Mouse (Mus musculus): ENCODE measurements around the gene Slc17a4. TPM values are rescaled to one million over a fixed set of nuclear protein-coding genes. Genes with fewer than 3 reads are reported as not detected.

The Slc17a4 gene
- polyA plus RNA-seq, 1 experiment, result 0.02 TPM

- no peaks in the 10 kb centered on the region for H3K79me2 ChIP-seq (ENCODE audit: control insufficient read depth, insufficient read depth)
- H3K4me3 ChIP-seq, result no peak overlapping the region
- no peak overlapping the region for H3ac ChIP-seq (ENCODE audit: control insufficient read depth, insufficient read length)
- no peaks in the 10 kb centered on the region for H3K36me3 ChIP-seq (ENCODE audit: control insufficient read depth, insufficient read depth)
- TF ChIP-seq E2F4 (IDR thresholded peaks at IDR 0.05; ENCODE audit: insufficient read depth) (no peak), MYOD1 (IDR thresholded peaks at IDR 0.05; ENCODE audit: control insufficient read depth in 1 of 3, insufficient read length in 2 of 3, low read depth in 2 of 3) (no peak), TCF3 (IDR thresholded peaks at IDR 0.05; ENCODE audit: insufficient read length, low read depth) (no peak), POLR2A (IDR thresholded peaks at IDR 0.05; ENCODE audit: insufficient read length, low read depth) (no peak), TCF12 (IDR thresholded peaks at IDR 0.05; ENCODE audit: insufficient read depth, poor library complexity, severe bottlenecking) (no peak), CEBPB (IDR thresholded peaks at IDR 0.05; ENCODE audit: insufficient read depth, poor library complexity, severe bottlenecking) (no peak), POLR2AphosphoS2 (IDR thresholded peaks at IDR 0.05; ENCODE audit: insufficient read length, low read depth) (no peak), USF1 (IDR thresholded peaks at IDR 0.05; ENCODE audit: low read depth) (no peak), REST (IDR thresholded peaks at IDR 0.05; ENCODE audit: insufficient read depth, insufficient read length) (no peak), SRF (IDR thresholded peaks at IDR 0.05; ENCODE audit: control insufficient read depth, insufficient read length, low read depth) (no peak), MYOG (IDR thresholded peaks at IDR 0.05; ENCODE audit: control insufficient read depth in 1 of 3, insufficient read depth in 1 of 3, insufficient read length in 2 of 3, low read depth in 2 of 3) (no peak)
- no peak overlapping the region for H3K4me2 ChIP-seq (ENCODE audit: low read depth)
- H3K27me3 ChIP-seq (ENCODE audit: control insufficient read depth, insufficient read depth, insufficient read length), result peaks cover 18% of the 10 kb centered on the region
Measured at GRCm38 (mm10) chr13:23946254-23946653, 31.4 kb upstream of the Slc17a4 start.

GRCm38 (mm10) chr13:23942861-23943260 lies 28.1 kb upstream of the Slc17a4 start:
- no peak overlapping the region for H3ac ChIP-seq (ENCODE audit: control insufficient read depth, insufficient read length)
- H3K79me2 ChIP-seq (ENCODE audit: control insufficient read depth, insufficient read depth), result no peaks in the 10 kb centered on the region
- no peak overlapping the region for H3K4me3 ChIP-seq
- H3K27me3 ChIP-seq (ENCODE audit: control insufficient read depth, insufficient read depth, insufficient read length), result peaks cover 17% of the 10 kb centered on the region
- H3K36me3 ChIP-seq (ENCODE audit: control insufficient read depth, insufficient read depth), result no peaks in the 10 kb centered on the region
- H3K4me2 ChIP-seq (ENCODE audit: low read depth), result no peak overlapping the region
- TF ChIP-seq MYOG (IDR thresholded peaks at IDR 0.05; ENCODE audit: control insufficient read depth in 1 of 3, insufficient read depth in 1 of 3, insufficient read length in 2 of 3, low read depth in 2 of 3), result no peak
- TF ChIP-seq MAX (IDR thresholded peaks at IDR 0.05; ENCODE audit: low read depth), result no peak
- TF ChIP-seq POLR2A (IDR thresholded peaks at IDR 0.05; ENCODE audit: insufficient read length, low read depth), result no peak
- TF ChIP-seq CEBPB (IDR thresholded peaks at IDR 0.05; ENCODE audit: insufficient read depth, poor library complexity, severe bottlenecking), result no peak
- no peak for TF ChIP-seq POLR2AphosphoS2 (IDR thresholded peaks at IDR 0.05; ENCODE audit: insufficient read length, low read depth)
- TF ChIP-seq REST (IDR thresholded peaks at IDR 0.05; ENCODE audit: insufficient read depth, insufficient read length), result no peak
- TF ChIP-seq USF1 (IDR thresholded peaks at IDR 0.05; ENCODE audit: low read depth), result no peak
- no peak for TF ChIP-seq MYOD1 (IDR thresholded peaks at IDR 0.05; ENCODE audit: control insufficient read depth in 1 of 3, insufficient read length in 2 of 3, low read depth in 2 of 3)
- TF ChIP-seq TCF12 (IDR thresholded peaks at IDR 0.05; ENCODE audit: insufficient read depth, poor library complexity, severe bottlenecking), result no peak
- TF ChIP-seq E2F4 (IDR thresholded peaks at IDR 0.05; ENCODE audit: insufficient read depth), result no peak
- TF ChIP-seq TCF3 (IDR thresholded peaks at IDR 0.05; ENCODE audit: insufficient read length, low read depth), result no peak
- no peak for TF ChIP-seq SRF (IDR thresholded peaks at IDR 0.05; ENCODE audit: control insufficient read depth, insufficient read length, low read depth)

GRCm38 (mm10) chr13:23940291-23940690 lies 25.5 kb upstream of the Slc17a4 start:
- H3K79me2 ChIP-seq (ENCODE audit: control insufficient read depth, insufficient read depth), result no peaks in the 10 kb centered on the region
- no peak overlapping the region for H3K4me2 ChIP-seq (ENCODE audit: low read depth)
- no peak overlapping the region for H3K4me3 ChIP-seq
- TF ChIP-seq TCF3 (IDR thresholded peaks at IDR 0.05; ENCODE audit: insufficient read length, low read depth) (no peak), TCF12 (IDR thresholded peaks at IDR 0.05; ENCODE audit: insufficient read depth, poor library complexity, severe bottlenecking) (no peak), CEBPB (IDR thresholded peaks at IDR 0.05; ENCODE audit: insufficient read depth, poor library complexity, severe bottlenecking) (no peak), MYOD1 (IDR thresholded peaks at IDR 0.05; ENCODE audit: control insufficient read depth in 1 of 3, insufficient read length in 2 of 3, low read depth in 2 of 3) (no peak), SRF (IDR thresholded peaks at IDR 0.05; ENCODE audit: control insufficient read depth, insufficient read length, low read depth) (no peak), MYOG (IDR thresholded peaks at IDR 0.05; ENCODE audit: control insufficient read depth in 1 of 3, insufficient read depth in 1 of 3, insufficient read length in 2 of 3, low read depth in 2 of 3) (no peak), E2F4 (IDR thresholded peaks at IDR 0.05; ENCODE audit: insufficient read depth) (no peak), POLR2A (IDR thresholded peaks at IDR 0.05; ENCODE audit: insufficient read length, low read depth) (no peak), USF1 (IDR thresholded peaks at IDR 0.05; ENCODE audit: low read depth) (no peak), MAX (IDR thresholded peaks at IDR 0.05; ENCODE audit: low read depth) (no peak), REST (IDR thresholded peaks at IDR 0.05; ENCODE audit: insufficient read depth, insufficient read length) (no peak), POLR2AphosphoS2 (IDR thresholded peaks at IDR 0.05; ENCODE audit: insufficient read length, low read depth) (no peak)
- H3K36me3 ChIP-seq (ENCODE audit: control insufficient read depth, insufficient read depth), result no peaks in the 10 kb centered on the region
- no peak overlapping the region for H3ac ChIP-seq (ENCODE audit: control insufficient read depth, insufficient read length)
- peaks cover 12% of the 10 kb centered on the region for H3K27me3 ChIP-seq (ENCODE audit: control insufficient read depth, insufficient read depth, insufficient read length)

- H3K79me2 ChIP-seq (ENCODE audit: control insufficient read depth, insufficient read depth), result no peaks in the 10 kb centered on the region
- peaks cover 12% of the 10 kb centered on the region for H3K27me3 ChIP-seq (ENCODE audit: control insufficient read depth, insufficient read depth, insufficient read length)
- TF ChIP-seq CEBPB (IDR thresholded peaks at IDR 0.05; ENCODE audit: insufficient read depth, poor library complexity, severe bottlenecking) (no peak), MAX (IDR thresholded peaks at IDR 0.05; ENCODE audit: low read depth) (no peak), USF1 (IDR thresholded peaks at IDR 0.05; ENCODE audit: low read depth) (no peak), TCF12 (IDR thresholded peaks at IDR 0.05; ENCODE audit: insufficient read depth, poor library complexity, severe bottlenecking) (no peak), E2F4 (IDR thresholded peaks at IDR 0.05; ENCODE audit: insufficient read depth) (no peak), REST (IDR thresholded peaks at IDR 0.05; ENCODE audit: insufficient read depth, insufficient read length) (no peak), MYOD1 (IDR thresholded peaks at IDR 0.05; ENCODE audit: control insufficient read depth in 1 of 3, insufficient read length in 2 of 3, low read depth in 2 of 3) (no peak), SRF (IDR thresholded peaks at IDR 0.05; ENCODE audit: control insufficient read depth, insufficient read length, low read depth) (no peak), POLR2AphosphoS2 (IDR thresholded peaks at IDR 0.05; ENCODE audit: insufficient read length, low read depth) (no peak), POLR2A (IDR thresholded peaks at IDR 0.05; ENCODE audit: insufficient read length, low read depth) (no peak), MYOG (IDR thresholded peaks at IDR 0.05; ENCODE audit: control insufficient read depth in 1 of 3, insufficient read depth in 1 of 3, insufficient read length in 2 of 3, low read depth in 2 of 3) (no peak), TCF3 (IDR thresholded peaks at IDR 0.05; ENCODE audit: insufficient read length, low read depth) (no peak)
- no peaks in the 10 kb centered on the region for H3K36me3 ChIP-seq (ENCODE audit: control insufficient read depth, insufficient read depth)
- H3K4me3 ChIP-seq, result no peak overlapping the region
- no peak overlapping the region for H3ac ChIP-seq (ENCODE audit: control insufficient read depth, insufficient read length)
- H3K4me2 ChIP-seq (ENCODE audit: low read depth), result no peak overlapping the region
Measured at GRCm38 (mm10) chr13:23938699-23939098, 23.9 kb upstream of the Slc17a4 start.
